Mouse (Mus musculus) E14TG2a.4 (cell line): ENCODE data around the gene Ppih.

ENCODE experiments used
- H3K27me3 ChIP-seq: 2 replicates; pipeline ENCODE4 v1.6.1; 2014; ENCODE audit warnings: low read length, control low read depth; ENCODE audit not compliant: insufficient read depth
- H3K36me3 ChIP-seq: 2 replicates; pipeline ENCODE4 v1.6.1; 2014; ENCODE audit warnings: low read length, control low read depth; ENCODE audit not compliant: insufficient read depth
- H3K4me1 ChIP-seq: replicated peaks from 2 replicates; pipeline ENCODE4 v1.6.1; 2014; ENCODE audit warnings: low read depth, low read length, control low read depth
- H3K4me3 ChIP-seq: replicated peaks from 2 replicates; pipeline ENCODE4 v1.5.1; 2014; ENCODE audit warnings: mild to moderate bottlenecking, low read length
- H3K9me3 ChIP-seq: 2 replicates; pipeline ENCODE4 v1.6.1; 2014; ENCODE audit warnings: low read length, control low read depth
- CTCF ChIP-seq: conservative IDR thresholded peaks from 2 replicates; pipeline ENCODE4 v1.5.1; 2014; ENCODE audit warnings: low read length
- NANOG ChIP-seq: IDR thresholded peaks from 2 replicates; pipeline ENCODE4 v1.6.1; 2014; ENCODE audit warnings: borderline replicate concordance, low read length, mixed read lengths
- POU5F1 ChIP-seq: IDR thresholded peaks from 2 replicates; pipeline ENCODE4 v1.6.1; 2014; ENCODE audit warnings: low read length, borderline replicate concordance

The Ppih gene

DNA sequence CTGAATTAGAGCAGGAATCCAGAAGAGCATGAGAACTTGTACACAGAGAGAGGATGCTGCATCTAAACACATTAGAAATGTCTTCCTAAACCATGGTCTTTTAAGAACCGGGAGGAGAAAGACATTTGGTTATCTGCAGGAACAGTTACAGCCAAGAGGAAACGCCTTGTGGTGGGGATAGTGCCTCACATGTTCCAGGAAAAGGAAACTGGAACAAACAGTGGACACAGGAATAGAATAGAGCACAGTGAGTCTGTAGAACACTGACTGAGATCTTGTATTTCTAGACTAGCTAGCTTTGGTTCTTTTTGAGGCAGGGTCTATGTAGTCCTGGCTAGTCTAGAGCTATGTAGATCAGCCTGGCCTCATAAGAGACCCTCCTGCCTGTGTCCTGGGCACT is 45.1 kb downstream of the Ppih start:
- no peak for TF ChIP-seq POU5F1
- TF ChIP-seq NANOG: no peak
- TF ChIP-seq CTCF: no peak
- peaks cover 59% of the 10 kb centered on the region for H3K4me1 ChIP-seq
- H3K9me3 ChIP-seq: no peaks in the 10 kb centered on the region
- no peak overlapping the region for H3K4me3 ChIP-seq
- H3K27me3 ChIP-seq: no peaks in the 10 kb centered on the region
- H3K36me3 ChIP-seq: peaks cover 98% of the 10 kb centered on the region

GRCm38 (mm10) chr4:119274627-119275026 is 45.7 kb downstream of the Ppih start:
- TF ChIP-seq POU5F1: no peak
- TF ChIP-seq NANOG: no peak
- no peak for TF ChIP-seq CTCF

DNA sequence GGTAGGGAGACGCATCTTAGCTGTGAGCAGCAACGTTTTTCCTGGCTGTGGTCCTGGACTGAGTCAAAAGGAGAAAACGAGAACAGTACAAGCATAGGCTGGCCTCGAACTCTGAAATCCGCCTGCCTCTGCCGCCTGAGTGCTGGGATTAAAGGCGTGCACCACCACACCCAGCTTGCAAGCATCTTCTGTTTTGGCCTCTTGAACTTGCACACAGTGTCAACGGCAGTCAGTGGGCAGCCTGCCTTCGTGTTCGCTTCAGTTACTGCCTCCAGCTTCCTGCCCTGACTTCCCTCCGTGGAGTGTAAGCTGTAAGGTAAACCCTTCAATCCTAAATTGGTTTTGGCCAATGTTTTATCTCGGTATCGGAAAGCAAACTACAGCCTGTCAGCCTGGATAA is 53.7 kb downstream of the Ppih start:
- Histone ChIP-seq H3K9me3 (no peaks in the 10 kb centered on the region), H3K4me1 (peaks cover 35% of the 10 kb centered on the region), H3K36me3 (peaks cover 14% of the 10 kb centered on the region), H3K27me3 (no peaks in the 10 kb centered on the region), H3K4me3 (no peak overlapping the region)
- TF ChIP-seq POU5F1 (no peak), CTCF (no peak), NANOG (no peak)

More at GRCm38 (mm10) chr4:119274627-119275026, 45.7 kb downstream of the Ppih start:
- Histone ChIP-seq H3K9me3 (no peaks in the 10 kb centered on the region), H3K27me3 (no peaks in the 10 kb centered on the region), H3K36me3 (peaks cover 92% of the 10 kb centered on the region), H3K4me1 (peaks cover 53% of the 10 kb centered on the region), H3K4me3 (no peak overlapping the region)

GRCm38 (mm10) chr4:119263459-119263858 is 56.9 kb downstream of the Ppih start:
- H3K36me3 ChIP-seq: no peaks in the 10 kb centered on the region
- no peak overlapping the region for H3K4me3 ChIP-seq
- no peak for TF ChIP-seq NANOG
- no peak for TF ChIP-seq POU5F1
- no peak for TF ChIP-seq CTCF
- peaks cover 56% of the 10 kb centered on the region for H3K4me1 ChIP-seq
- H3K9me3 ChIP-seq: no peaks in the 10 kb centered on the region
- no peaks in the 10 kb centered on the region for H3K27me3 ChIP-seq

- peaks cover 64% of the 10 kb centered on the region for H3K4me1 ChIP-seq
- TF ChIP-seq CTCF (no peak), NANOG (no peak), POU5F1 (no peak)
- H3K4me3 ChIP-seq: no peak overlapping the region
- no peaks in the 10 kb centered on the region for H3K27me3 ChIP-seq
- no peaks in the 10 kb centered on the region for H3K36me3 ChIP-seq
- no peaks in the 10 kb centered on the region for H3K9me3 ChIP-seq
Observed at GRCm38 (mm10) chr4:119262483-119262882, 57.9 kb downstream of the Ppih start.

DNA sequence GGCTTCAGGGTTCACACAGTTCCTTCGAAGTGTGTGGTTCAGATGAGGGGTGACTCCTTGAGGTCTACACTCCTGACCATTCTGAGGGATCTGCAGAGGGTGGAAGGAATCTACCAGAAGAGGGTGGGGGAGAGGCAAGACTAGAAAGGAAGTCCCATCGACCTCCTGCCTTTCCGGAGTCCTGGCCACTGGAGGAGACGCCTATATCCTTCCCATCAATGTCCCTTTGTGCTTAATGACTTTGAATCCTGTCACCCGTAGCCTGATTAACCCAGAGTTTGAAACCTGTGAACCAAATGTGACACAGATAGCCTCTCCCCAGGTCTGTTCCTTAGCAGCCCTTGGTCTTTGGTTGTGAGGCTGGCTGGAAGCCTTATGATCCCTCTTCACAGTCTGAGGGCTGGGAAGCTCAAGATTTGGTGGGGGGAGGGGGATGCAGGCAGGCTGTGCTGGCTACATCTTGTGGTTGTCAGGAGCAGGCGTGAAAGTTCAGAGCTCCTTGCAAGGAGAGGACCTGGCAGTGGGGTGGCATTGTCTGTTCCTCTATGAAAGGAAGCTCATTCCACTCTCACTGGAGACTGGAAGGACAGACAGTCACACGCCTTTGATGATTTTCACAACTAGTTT is 59.1 kb downstream of the Ppih start:
- H3K36me3 ChIP-seq: no peaks in the 10 kb centered on the region

DNA sequence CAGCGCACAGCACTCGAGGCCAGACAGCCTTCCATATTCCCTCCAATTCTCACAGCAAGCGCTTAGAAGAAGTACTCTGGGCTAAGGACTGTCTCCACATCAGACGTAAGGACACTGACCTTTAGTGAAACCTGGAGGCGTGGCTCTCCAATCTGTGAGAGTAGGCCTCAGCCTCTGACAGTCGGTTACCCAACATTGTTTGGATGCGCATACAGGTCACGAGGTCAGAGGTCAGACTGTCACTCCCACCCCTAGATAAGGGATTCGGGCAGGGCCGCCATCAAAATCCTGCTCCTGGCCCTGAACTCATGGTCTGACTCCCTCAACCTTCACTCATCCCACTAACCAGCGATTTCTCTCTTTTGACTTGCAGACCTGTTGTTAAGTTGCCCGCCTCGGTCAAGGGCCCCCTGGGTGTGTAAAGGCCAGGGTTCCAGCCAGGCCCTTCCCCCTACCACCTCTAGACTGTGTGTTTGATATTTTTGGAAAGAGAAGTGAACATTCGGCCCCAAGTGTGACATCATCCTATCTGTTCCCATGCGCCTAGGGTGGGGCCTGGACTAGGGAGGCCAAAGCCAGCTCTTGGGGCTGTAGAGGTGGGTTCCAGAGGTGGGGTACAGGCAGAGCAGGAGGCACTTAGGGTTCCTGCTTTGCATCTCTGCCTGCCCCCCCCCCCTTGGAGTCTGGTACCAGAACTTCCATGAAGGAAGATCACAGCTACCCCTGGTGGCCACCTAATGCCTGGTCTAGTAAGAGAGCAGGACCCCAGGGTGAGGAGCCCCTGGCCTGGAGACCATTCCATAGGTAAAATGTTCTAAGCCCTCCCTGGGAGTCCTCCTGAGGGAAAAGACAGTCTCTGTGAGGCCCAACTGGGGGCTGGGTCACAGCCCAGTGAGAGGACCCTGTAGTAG is 60.7 kb downstream of the Ppih start:
- Histone ChIP-seq H3K27me3 (0 out of 2 replicates have a peak, but pooled peaks cover 3% of the 10 kb centered on the region), H3K4me3 (no peak overlapping the region), H3K4me1 (peaks cover 70% of the 10 kb centered on the region), H3K9me3 (no peaks in the 10 kb centered on the region), H3K36me3 (no peaks in the 10 kb centered on the region)
- TF ChIP-seq NANOG (no peak), CTCF (no peak), POU5F1 (no peak)

More for the DNA sequence above, 59.1 kb downstream of the Ppih start:
- TF ChIP-seq CTCF: no peak
- TF ChIP-seq POU5F1: no peak
- no peak for TF ChIP-seq NANOG
- H3K9me3 ChIP-seq: no peaks in the 10 kb centered on the region
- H3K4me1 ChIP-seq: peaks cover 59% of the 10 kb centered on the region
- H3K27me3 ChIP-seq: no peaks in the 10 kb centered on the region
- H3K4me3 ChIP-seq: no peak overlapping the region

- no peak for TF ChIP-seq POU5F1
- TF ChIP-seq NANOG: no peak
- TF ChIP-seq CTCF: no peak
- Histone ChIP-seq H3K4me1 (peaks cover 65% of the 10 kb centered on the region), H3K9me3 (no peaks in the 10 kb centered on the region), H3K36me3 (no peaks in the 10 kb centered on the region), H3K27me3 (peaks cover 25% of the 10 kb centered on the region), H3K4me3 (no peak overlapping the region)
Observed at GRCm38 (mm10) chr4:119257083-119257482, 63.3 kb downstream of the Ppih start.
